Mouse (Mus musculus) hindbrain, embryonic 10.5 days (tissue): ENCODE measurements around the gene Nr2f6. TPM values are rescaled to one million over a fixed set of nuclear protein-coding genes. Genes with fewer than 3 reads are reported as not detected.

Experiments used
- DNase-seq: peaks from one replicate; pipeline ENCODE4 v3.0.0-alpha.2; 2017; ENCODE audit warnings: low spot score
- H3K27ac ChIP-seq: fragments of 300-500 bp; sonication (generic); 2 replicates; pipeline ENCODE4 v1.5.1; 2016; ENCODE audit warnings: mild to moderate bottlenecking, moderate library complexity
- H3K27me3 ChIP-seq: fragments of 300-500 bp; sonication (generic); 2 replicates; pipeline ENCODE4 v1.6.1; 2016; ENCODE audit warnings: mild to moderate bottlenecking; ENCODE audit not compliant: poor library complexity, insufficient read depth, severe bottlenecking
- H3K36me3 ChIP-seq: fragments of 300-500 bp; sonication (generic); 2 replicates; pipeline ENCODE4 v1.6.1; 2016; ENCODE audit warnings: mild to moderate bottlenecking, moderate library complexity
- H3K4me1 ChIP-seq: fragments of 300-500 bp; sonication (generic); replicated peaks from 2 replicates; pipeline ENCODE4 v1.6.1; 2016; ENCODE audit warnings: mild to moderate bottlenecking
- H3K4me3 ChIP-seq: fragments of 300-500 bp; sonication (generic); 2 replicates; pipeline ENCODE4 v1.5.1; 2016; ENCODE audit warnings: mild to moderate bottlenecking, moderate library complexity
- H3K9me3 ChIP-seq: fragments of 300-500 bp; sonication (generic); 2 replicates; pipeline ENCODE4 v1.6.1; 2016; ENCODE audit warnings: mild to moderate bottlenecking, moderate library complexity
- WGBS: fragments of 180-500 bp; shearing (Covaris S2); methylation state at CpG from one replicate; pipeline ENCODE4 v1.1.7; 2016; 5-methylcytosine and 5-hydroxymethylcytosine counted together
- polyA plus RNA-seq: library from polyadenylated mRNA; unstranded; fragments of >200 nt; fragmentation: Nextera tagmentation; extraction: Ambion mirVana; gene quantifications from 2 replicates; pipeline ENCODE4 v1.2.1, GENCODE M21; 2016

Nr2f6 gene
- 125 and 139 TPM in 2 replicates for polyA plus RNA-seq

DNA sequence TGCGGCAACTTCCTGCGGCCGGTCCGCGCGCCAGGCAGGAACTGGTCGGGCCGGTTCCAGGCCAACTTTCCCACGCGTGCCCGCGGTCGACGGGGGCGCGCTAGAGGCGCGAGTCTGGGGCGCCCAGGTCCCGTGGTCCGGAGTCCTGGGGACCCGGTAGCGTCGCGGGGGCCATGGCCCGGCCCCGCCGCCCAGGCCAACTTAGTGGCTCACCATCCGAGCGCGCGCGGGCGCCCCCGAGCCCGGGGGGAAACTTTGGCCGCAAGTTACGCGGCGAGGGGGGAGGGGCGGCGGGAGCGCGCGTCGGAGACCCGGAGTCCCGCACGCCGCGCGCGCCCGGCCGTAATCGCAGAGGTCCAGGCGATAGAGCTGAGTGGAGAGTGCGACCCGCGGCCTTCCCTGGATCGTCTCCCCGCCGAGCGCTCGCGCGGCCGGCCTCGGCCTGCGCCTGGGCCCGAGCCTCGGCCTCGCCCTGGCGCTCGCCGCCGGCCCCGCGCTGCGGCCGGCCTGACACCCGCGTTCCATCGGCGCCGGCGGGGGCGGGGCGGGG lies at the start of gene Nr2f6:
Nr2f6 (minus strand) TSS at position 540 of the 550 bp plus-strand sequence.
- Histone ChIP-seq H3K27me3 (peaks cover 6% of the 10 kb centered on the region; the same call in 1 of the 2 replicates), H3K27ac (peak within 1 kb of the TSS; percentile 99), H3K4me1 (peaks cover 73% of the 10 kb centered on the region), H3K4me3 (peak within 1 kb of the TSS; percentile 98), H3K9me3 (no peaks in the 10 kb centered on the region), H3K36me3 (peaks cover 26% of the 10 kb centered on the region)
- 2% methylated on average over 89 of the region's 89 CpGs for WGBS
- DNase-seq, result peak; percentile 83

DNA sequence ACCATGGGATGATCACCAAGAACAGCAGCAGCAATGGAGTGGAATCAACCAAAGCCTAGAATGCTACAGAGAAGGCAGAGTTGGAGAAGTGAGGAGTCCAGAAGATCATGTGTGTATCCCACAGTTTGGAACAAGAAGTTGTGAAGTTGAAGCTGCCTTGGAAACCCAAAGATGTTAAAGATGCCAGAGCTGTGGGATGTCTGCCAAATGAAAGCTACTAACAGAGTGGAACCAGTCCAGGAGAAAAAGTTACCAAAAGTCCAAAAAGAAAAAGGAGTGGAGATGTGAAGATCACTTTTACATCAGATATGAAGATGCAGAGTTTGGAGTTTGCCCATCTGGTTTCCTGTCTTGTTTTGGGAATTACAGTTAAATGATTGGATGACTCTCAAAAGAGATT lies 40.4 kb upstream of the Nr2f6 start:
- H3K4me1 ChIP-seq, result no peaks in the 10 kb centered on the region
- H3K27me3 ChIP-seq, result no peaks in the 10 kb centered on the region

DNA sequence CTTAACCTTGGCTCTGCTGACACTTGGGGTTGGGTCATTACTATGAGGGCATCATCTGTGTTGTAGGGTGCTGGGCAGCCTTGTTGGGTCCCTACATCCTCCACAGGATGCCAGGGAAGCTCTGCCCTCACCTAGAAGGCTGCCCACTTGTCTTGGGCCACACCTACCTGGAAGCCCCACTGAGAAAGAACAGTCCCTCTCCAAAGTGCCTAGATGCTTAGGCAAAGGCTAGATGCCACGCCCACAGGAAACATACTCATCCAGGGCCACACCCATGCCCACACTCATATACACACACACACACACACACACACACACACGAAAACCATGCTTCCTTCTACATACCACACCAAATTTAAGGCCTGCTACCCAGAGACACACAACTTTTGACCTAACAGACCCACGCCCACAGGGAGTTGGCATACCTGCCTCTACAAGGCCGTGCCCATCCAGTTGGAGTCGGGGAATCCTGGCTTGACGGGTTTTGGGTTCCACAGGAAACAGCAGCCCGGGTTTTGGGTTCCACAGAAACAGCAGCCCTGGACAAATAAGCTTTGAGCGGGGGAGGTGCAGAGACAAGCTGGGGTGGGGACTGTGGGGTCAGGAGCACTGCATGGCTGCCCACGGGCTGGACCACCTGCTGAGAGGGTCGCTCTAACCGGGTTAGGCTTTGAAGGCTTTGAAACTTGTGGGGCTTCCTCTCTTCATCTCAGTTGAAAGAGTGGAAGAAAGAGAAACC lies 29.9 kb upstream of the Nr2f6 start:
- peaks cover 35% of the 10 kb centered on the region for H3K36me3 ChIP-seq
- no peak for DNase-seq
- H3K27me3 ChIP-seq, result no peaks in the 10 kb centered on the region
- no peak overlapping the region for H3K4me3 ChIP-seq
- H3K9me3 ChIP-seq, result no peaks in the 10 kb centered on the region
- WGBS, result 43% methylated on average over 11 of the region's 11 CpGs
- H3K4me1 ChIP-seq, result peaks cover 20% of the 10 kb centered on the region
- no peak overlapping the region for H3K27ac ChIP-seq

More for the DNA sequence above, 40.4 kb upstream of the Nr2f6 start:
- DNase-seq, result no peak
- Histone ChIP-seq H3K36me3 (no peaks in the 10 kb centered on the region), H3K9me3 (peaks cover 8% of the 10 kb centered on the region; the same call in 1 of the 2 replicates), H3K4me3 (no peak overlapping the region), H3K27ac (no peak overlapping the region)

GRCm38 (mm10) chr8:71408231-71408630 lies 26.5 kb upstream of the Nr2f6 start:
- 92% methylated on average over 4 of the region's 4 CpGs for WGBS
- H3K9me3 ChIP-seq, result no peaks in the 10 kb centered on the region

DNA sequence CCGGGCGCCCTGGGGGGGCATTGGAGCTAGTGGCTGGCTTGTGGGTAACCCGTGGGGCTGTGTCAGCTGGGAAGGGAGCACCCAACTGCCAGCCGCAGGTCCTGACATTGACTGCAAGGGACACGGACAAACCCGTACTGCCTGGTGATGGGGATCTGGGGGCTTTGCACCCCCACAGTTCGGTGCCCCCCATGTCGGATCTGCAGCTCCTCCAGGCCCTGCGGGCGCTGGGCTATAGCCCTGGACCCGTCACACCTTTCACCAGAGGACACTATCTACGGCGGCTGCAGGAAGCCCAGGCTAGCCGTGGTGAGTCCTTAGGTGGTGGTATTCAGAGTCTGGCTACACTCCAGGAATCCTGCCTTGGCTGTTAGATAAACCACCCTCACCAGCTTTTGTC lies 25.7 kb upstream of the Nr2f6 start:
- no peaks in the 10 kb centered on the region for H3K27me3 ChIP-seq
- peaks cover 46% of the 10 kb centered on the region for H3K4me1 ChIP-seq
- H3K36me3 ChIP-seq, result peaks cover 52% of the 10 kb centered on the region
- DNase-seq, result no peak
- peak overlapping the region; percentile 93 for H3K4me3 ChIP-seq
- H3K9me3 ChIP-seq, result no peaks in the 10 kb centered on the region
- WGBS, result 92% methylated on average over 14 of the region's 14 CpGs
- no peak overlapping the region for H3K27ac ChIP-seq

More at GRCm38 (mm10) chr8:71408231-71408630, 26.5 kb upstream of the Nr2f6 start:
- peaks cover 46% of the 10 kb centered on the region for H3K4me1 ChIP-seq
- DNase-seq, result no peak
- H3K27me3 ChIP-seq, result no peaks in the 10 kb centered on the region
- no peak overlapping the region for H3K4me3 ChIP-seq
- H3K27ac ChIP-seq, result no peak overlapping the region
- peaks cover 44% of the 10 kb centered on the region for H3K36me3 ChIP-seq

DNA sequence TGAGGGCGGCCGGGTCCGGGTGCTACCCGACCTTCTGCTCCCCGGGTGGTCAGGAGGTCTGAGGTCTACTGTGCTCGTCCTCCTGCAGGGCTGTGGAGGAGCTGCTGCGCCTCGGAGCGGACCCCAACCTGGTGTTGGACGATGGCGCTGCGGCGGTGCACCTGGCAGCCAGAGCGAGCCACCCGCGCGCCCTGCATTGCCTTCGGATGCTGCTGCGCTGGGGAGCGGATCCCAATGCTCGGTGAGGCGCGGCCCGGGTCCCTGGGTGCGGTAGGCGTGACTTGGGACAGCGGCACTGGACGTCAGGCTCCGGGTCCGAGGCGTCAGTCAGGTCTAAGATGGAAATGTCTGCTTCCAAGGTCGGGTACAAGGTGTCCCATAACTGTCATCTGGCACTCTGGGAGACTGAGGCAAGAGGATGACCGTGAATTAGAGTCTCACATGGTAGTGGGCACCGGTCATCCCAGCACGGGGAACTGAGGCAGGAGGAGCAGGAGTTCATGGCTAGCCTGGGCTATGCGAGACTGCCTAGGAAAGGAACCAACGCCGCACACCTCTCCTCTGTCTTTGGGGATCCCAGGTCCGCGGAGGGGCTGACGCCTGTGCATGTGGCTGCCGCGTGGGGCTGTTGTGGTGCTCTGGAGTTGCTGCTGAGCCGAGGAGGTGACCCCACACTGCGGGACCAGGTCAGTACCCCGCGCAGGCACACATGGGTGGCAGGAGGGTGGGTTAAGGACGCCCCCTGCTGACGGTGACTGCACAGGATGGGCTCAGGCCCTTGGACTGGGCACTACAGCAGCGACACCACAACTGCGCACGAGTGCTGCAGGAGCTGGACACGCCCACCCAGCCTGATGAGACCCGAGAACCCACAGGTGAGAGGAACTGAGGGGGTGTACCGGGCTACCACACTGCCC lies 24.6 kb upstream of the Nr2f6 start:
- Histone ChIP-seq H3K27ac (peak overlapping the region; percentile 89), H3K4me1 (peaks cover 39% of the 10 kb centered on the region), H3K4me3 (peak overlapping the region; percentile 93)

DNA sequence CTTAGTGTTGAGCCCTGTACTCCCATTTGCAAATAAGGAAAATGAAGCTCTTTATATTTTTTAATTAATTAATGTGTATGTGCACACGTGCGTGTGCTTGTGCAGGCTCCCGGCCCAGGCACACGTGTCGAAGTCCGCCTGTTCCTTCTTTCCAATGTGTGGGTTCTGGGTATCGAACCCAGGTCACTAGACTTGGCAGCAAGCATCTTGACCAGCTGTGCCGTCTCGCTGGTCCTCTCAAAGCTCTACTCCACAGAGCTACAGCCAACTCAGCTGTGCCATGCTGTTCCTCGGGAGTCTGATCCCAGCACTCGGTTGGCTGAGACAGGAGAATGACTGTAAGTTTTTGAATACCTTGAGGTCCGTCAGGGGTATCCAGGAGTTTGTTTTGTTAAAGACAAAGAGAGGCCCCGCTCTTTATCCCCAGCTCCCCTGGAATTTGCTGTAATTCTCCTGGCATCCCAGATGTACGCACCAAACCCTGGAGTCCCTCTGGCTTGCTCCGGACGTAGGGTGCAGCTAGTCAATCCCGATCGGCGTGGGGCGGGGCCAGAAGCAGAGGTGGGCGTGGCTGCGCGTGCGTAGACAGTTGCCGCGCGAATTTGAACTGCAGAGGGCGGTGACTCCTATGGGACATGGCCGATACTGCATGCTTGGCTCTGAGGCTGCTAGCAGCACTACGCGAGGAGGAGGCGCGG lies 23.8 kb upstream of the Nr2f6 start, which contains the start of gene Ankle1:
Ankle1 (plus strand) TSS at position 610 of the 698 bp plus-strand sequence.
- Histone ChIP-seq H3K4me3 (peak within 1 kb of the TSS; percentile 93), H3K27me3 (no peaks in the 10 kb centered on the region), H3K36me3 (peaks cover 62% of the 10 kb centered on the region), H3K9me3 (no peaks in the 10 kb centered on the region), H3K4me1 (peaks cover 37% of the 10 kb centered on the region), H3K27ac (peak within 1 kb of the TSS; percentile 89)
- 18% methylated on average over 33 of the region's 33 CpGs for WGBS
- DNase-seq, result peak; percentile 97

More for the DNA sequence above, 24.6 kb upstream of the Nr2f6 start:
- DNase-seq, result peak; percentile 85
- under 1% methylated on average over 55 of the region's 55 CpGs for WGBS
- Histone ChIP-seq H3K27me3 (no peaks in the 10 kb centered on the region), H3K36me3 (peaks cover 55% of the 10 kb centered on the region), H3K9me3 (no peaks in the 10 kb centered on the region)

DNA sequence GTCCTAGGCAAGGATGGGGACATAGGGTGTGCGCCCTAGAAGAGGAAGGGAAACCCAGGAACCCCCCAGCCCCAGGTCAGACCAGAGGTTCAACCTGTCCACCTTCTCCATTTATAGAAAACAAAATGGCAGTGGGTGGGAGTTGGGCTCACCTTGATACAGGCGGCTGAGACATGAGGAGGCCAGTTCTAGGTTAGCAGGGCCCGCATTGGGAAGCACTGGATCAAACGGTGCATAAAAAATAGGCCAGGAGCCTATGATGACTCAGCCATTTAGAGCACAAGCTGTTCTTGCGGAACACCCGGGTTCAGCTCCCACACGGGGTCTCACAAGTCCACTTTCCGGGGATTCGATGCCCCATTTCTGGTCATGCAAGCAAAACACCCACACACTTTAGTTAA lies 23.2 kb upstream of the Nr2f6 start:
- H3K9me3 ChIP-seq, result no peaks in the 10 kb centered on the region
- H3K4me1 ChIP-seq, result peaks cover 37% of the 10 kb centered on the region
- DNase-seq, result no peak
- WGBS, result 90% methylated on average over 9 of the region's 9 CpGs
- peaks cover 60% of the 10 kb centered on the region for H3K36me3 ChIP-seq
- H3K27me3 ChIP-seq, result no peaks in the 10 kb centered on the region
- H3K27ac ChIP-seq, result no peak overlapping the region
- H3K4me3 ChIP-seq, result peak overlapping the region; percentile 93

DNA sequence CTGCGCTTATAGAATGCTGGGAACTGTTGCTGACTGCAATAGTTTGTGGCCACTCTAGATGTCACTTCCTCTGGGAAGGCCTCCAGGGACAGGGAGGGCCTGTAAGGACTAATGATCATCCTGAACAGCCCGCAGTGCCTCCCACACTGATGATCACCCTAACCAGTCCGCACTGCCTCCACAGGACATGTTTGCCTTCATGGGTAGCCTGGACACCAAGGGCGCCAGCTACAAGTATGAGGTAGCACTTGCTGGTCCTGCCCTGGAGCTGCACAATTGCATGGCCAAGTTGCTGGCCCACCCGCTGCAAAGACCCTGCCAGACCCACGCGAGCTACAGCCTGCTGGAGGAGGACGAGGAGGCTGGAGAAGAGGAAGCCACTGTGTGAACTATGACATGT lies 22.3 kb upstream of the Nr2f6 start:
- Histone ChIP-seq H3K27ac (no peak overlapping the region), H3K27me3 (no peaks in the 10 kb centered on the region), H3K4me1 (peaks cover 37% of the 10 kb centered on the region), H3K4me3 (no peak overlapping the region), H3K36me3 (peaks cover 60% of the 10 kb centered on the region), H3K9me3 (no peaks in the 10 kb centered on the region)
- 92% methylated on average over 8 of the region's 8 CpGs for WGBS
- DNase-seq, result no peak

DNA sequence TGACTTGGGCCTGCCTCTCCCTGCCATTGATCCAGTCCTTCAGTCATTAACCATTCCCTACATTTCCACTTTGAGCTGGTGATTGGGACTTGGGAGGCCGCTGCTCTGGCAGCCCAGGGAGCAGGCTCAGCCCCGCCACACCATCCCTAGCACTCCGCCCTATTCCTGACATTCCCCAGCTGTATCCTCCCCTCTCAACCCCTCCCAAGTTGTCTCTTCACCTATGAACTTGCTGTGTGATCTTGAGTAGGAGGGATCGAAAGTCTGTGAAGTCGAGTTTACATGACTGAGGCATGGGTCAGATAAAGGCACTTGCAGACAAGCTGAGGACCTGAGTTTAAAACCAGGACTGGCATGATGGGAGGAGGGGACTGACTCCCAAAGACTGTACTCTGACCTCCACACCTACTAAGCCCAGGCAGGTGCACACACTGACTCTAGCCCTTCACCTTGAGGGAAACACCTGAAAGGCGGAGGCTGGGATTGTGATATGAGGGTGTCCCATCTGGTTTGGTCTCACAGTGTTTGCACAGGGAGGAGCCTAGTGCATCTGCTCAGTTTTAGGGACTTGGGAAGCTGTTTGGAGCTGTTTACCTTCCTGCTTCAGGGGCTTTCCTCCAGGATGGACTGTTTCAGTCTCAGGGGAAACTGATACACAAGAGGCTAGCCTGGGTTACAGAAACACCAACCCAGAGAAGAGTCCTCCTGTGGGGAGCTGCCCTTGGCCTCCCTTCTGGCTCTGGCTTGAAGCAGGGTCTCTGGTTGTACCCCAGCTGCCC lies 21.5 kb upstream of the Nr2f6 start:
- Histone ChIP-seq H3K27ac (no peak overlapping the region), H3K9me3 (no peaks in the 10 kb centered on the region), H3K27me3 (no peaks in the 10 kb centered on the region), H3K36me3 (peaks cover 60% of the 10 kb centered on the region), H3K4me3 (no peak overlapping the region), H3K4me1 (peaks cover 37% of the 10 kb centered on the region)
- no peak for DNase-seq
- 85% methylated on average over 6 of the region's 6 CpGs for WGBS

DNA sequence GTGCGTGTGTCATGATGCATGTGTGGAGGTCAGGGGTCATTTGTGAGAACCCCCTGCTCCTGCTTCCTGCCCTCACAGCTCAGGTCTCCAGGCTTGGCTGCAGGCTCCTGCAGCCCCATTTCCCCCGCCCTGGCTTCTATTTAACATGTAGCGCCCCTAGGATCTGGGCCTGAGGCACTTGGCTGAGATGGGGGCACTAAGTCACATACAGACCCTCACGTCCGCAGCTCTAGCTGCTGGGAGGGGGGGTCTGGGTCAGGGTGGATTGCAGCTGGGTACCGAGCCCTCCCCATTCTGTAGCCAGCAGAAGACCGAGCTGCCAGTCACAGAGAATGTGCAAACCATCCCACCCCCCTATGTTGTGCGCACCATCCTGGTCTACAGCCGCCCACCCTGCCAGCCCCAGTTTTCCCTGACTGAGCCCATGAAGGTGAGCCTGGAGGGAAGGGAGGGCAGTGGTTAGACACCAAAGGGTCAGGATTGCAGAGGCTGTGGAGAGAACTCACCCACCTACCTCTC lies 20.7 kb upstream of the Nr2f6 start:
- DNase-seq, result no peak
- Histone ChIP-seq H3K27ac (no peak overlapping the region), H3K36me3 (peaks cover 55% of the 10 kb centered on the region), H3K4me3 (no peak overlapping the region), H3K9me3 (no peaks in the 10 kb centered on the region), H3K27me3 (no peaks in the 10 kb centered on the region), H3K4me1 (peaks cover 38% of the 10 kb centered on the region)
- 88% methylated on average over 9 of the region's 9 CpGs for WGBS
